Mouse (Mus musculus): ENCODE measurements around the gene Gramd1b. TPM values are rescaled to one million over a fixed set of nuclear protein-coding genes. Genes with fewer than 3 reads are reported as not detected.

The Gramd1b gene
- polyA plus RNA-seq, 1 experiment from 2014 or later: 19.9 TPM

- ATAC-seq (replicated peaks): peak; percentile 70
- WGBS: 14% methylated on average over 8 of the region's 8 CpGs
These were observed 172.7 kb downstream of the Gramd1b start for GRCm38 (mm10) chr9:40358408-40358896.

GRCm38 (mm10) chr9:40356768-40357446, 174.3 kb downstream of the Gramd1b start:
- peaks cover 10% of the 10 kb centered on the region for H3K4me1 ChIP-seq
- no peak for ATAC-seq (replicated peaks)
- WGBS: 94% methylated on average over 4 of the region's 4 CpGs
- H3K27ac ChIP-seq: no peak overlapping the region
- H3K9ac ChIP-seq: no peak overlapping the region
- H3K27me3 ChIP-seq (replicated peaks): no peaks in the 10 kb centered on the region
- no peak overlapping the region for H3K4me3 ChIP-seq
- no peak overlapping the region for H3K4me2 ChIP-seq
- no peaks in the 10 kb centered on the region for H3K9me3 ChIP-seq
- no peaks in the 10 kb centered on the region for H3K36me3 ChIP-seq (replicated peaks)

More at GRCm38 (mm10) chr9:40358408-40358896, 172.7 kb downstream of the Gramd1b start:
- Histone ChIP-seq H3K4me1 (peaks cover 10% of the 10 kb centered on the region), H3K27me3 (replicated peaks) (no peaks in the 10 kb centered on the region), H3K4me3 (no peak overlapping the region), H3K4me2 (no peak overlapping the region), H3K9me3 (no peaks in the 10 kb centered on the region), H3K9ac (no peak overlapping the region), H3K36me3 (replicated peaks) (no peaks in the 10 kb centered on the region), H3K27ac (no peak overlapping the region)

GRCm38 (mm10) chr9:40356368-40356767, 174.8 kb downstream of the Gramd1b start:
- no peak overlapping the region for H3K4me3 ChIP-seq
- H3K9ac ChIP-seq: no peak overlapping the region
- H3K4me2 ChIP-seq: no peak overlapping the region
- no peak for ATAC-seq (replicated peaks)
- no peaks in the 10 kb centered on the region for H3K27me3 ChIP-seq (replicated peaks)
- peaks cover 10% of the 10 kb centered on the region for H3K4me1 ChIP-seq
- WGBS: 91% methylated on average over 5 of the region's 5 CpGs
- H3K36me3 ChIP-seq (replicated peaks): no peaks in the 10 kb centered on the region
- H3K9me3 ChIP-seq: no peaks in the 10 kb centered on the region
- H3K27ac ChIP-seq: no peak overlapping the region

- no peak overlapping the region for H3K4me2 ChIP-seq
- H3K4me3 ChIP-seq: no peak overlapping the region
- ATAC-seq (replicated peaks): no peak
- peaks cover 10% of the 10 kb centered on the region for H3K4me1 ChIP-seq
- H3K27ac ChIP-seq: no peak overlapping the region
- no peaks in the 10 kb centered on the region for H3K36me3 ChIP-seq (replicated peaks)
- H3K9me3 ChIP-seq: no peaks in the 10 kb centered on the region
- H3K27me3 ChIP-seq (replicated peaks): no peaks in the 10 kb centered on the region
- H3K9ac ChIP-seq: no peak overlapping the region
- 94% methylated on average over 8 of the region's 8 CpGs for WGBS
These were observed 175.8 kb downstream of the Gramd1b start for GRCm38 (mm10) chr9:40355406-40355805.

- no peaks in the 10 kb centered on the region for H3K27me3 ChIP-seq (replicated peaks)
- H3K4me2 ChIP-seq: no peak overlapping the region
- peaks cover 6% of the 10 kb centered on the region for H3K4me1 ChIP-seq
- no peak for ATAC-seq (replicated peaks)
- no peaks in the 10 kb centered on the region for H3K36me3 ChIP-seq (replicated peaks)
- no peak overlapping the region for H3K27ac ChIP-seq
- H3K9ac ChIP-seq: no peak overlapping the region
- H3K9me3 ChIP-seq: no peaks in the 10 kb centered on the region
- WGBS: 77% methylated on average over 6 of the region's 6 CpGs
- H3K4me3 ChIP-seq: no peak overlapping the region
These were observed 177.6 kb downstream of the Gramd1b start for GRCm38 (mm10) chr9:40353596-40353995.

- no peak overlapping the region for H3K4me2 ChIP-seq
- no peaks in the 10 kb centered on the region for H3K9me3 ChIP-seq
- ATAC-seq (replicated peaks): no peak
- H3K4me1 ChIP-seq: peaks cover 9% of the 10 kb centered on the region
- no peak overlapping the region for H3K27ac ChIP-seq
- H3K9ac ChIP-seq: no peak overlapping the region
- 21% methylated on average over 7 of the region's 7 CpGs for WGBS
- H3K36me3 ChIP-seq (replicated peaks): no peaks in the 10 kb centered on the region
- no peaks in the 10 kb centered on the region for H3K27me3 ChIP-seq (replicated peaks)
- no peak overlapping the region for H3K4me3 ChIP-seq
These were observed 180.5 kb downstream of the Gramd1b start for GRCm38 (mm10) chr9:40350640-40351039.

GRCm38 (mm10) chr9:40350052-40350451, 181.1 kb downstream of the Gramd1b start:
- Histone ChIP-seq H3K27ac (no peak overlapping the region), H3K27me3 (replicated peaks) (no peaks in the 10 kb centered on the region), H3K36me3 (replicated peaks) (no peaks in the 10 kb centered on the region), H3K4me3 (no peak overlapping the region), H3K4me2 (no peak overlapping the region), H3K9ac (no peak overlapping the region), H3K9me3 (no peaks in the 10 kb centered on the region), H3K4me1 (peaks cover 15% of the 10 kb centered on the region)
- 18% methylated on average over 2 of the region's 2 CpGs for WGBS
- no peak for ATAC-seq (replicated peaks)

- Histone ChIP-seq H3K4me3 (no peak overlapping the region), H3K4me1 (peaks cover 20% of the 10 kb centered on the region), H3K4me2 (no peak overlapping the region), H3K36me3 (replicated peaks) (no peaks in the 10 kb centered on the region), H3K27ac (no peak overlapping the region), H3K27me3 (replicated peaks) (no peaks in the 10 kb centered on the region), H3K9ac (no peak overlapping the region), H3K9me3 (no peaks in the 10 kb centered on the region)
- ATAC-seq (replicated peaks): no peak
- WGBS: 73% methylated on average over 4 of the region's 4 CpGs
These were observed 181.6 kb downstream of the Gramd1b start for GRCm38 (mm10) chr9:40349554-40349953.

GRCm38 (mm10) chr9:40348714-40349233, 182.4 kb downstream of the Gramd1b start:
- Histone ChIP-seq H3K36me3 (replicated peaks) (no peaks in the 10 kb centered on the region), H3K27me3 (replicated peaks) (no peaks in the 10 kb centered on the region), H3K4me1 (peaks cover 28% of the 10 kb centered on the region), H3K9me3 (no peaks in the 10 kb centered on the region), H3K4me3 (no peak overlapping the region), H3K4me2 (no peak overlapping the region), H3K9ac (no peak overlapping the region), H3K27ac (no peak overlapping the region)
- WGBS: 95% methylated on average over 8 of the region's 8 CpGs
- no peak for ATAC-seq (replicated peaks)

GRCm38 (mm10) chr9:40346232-40346984, 184.8 kb downstream of the Gramd1b start:
- Histone ChIP-seq H3K27me3 (replicated peaks) (no peaks in the 10 kb centered on the region), H3K4me2 (peak overlapping the region; percentile 78)
- WGBS: 8% methylated on average over 16 of the region's 16 CpGs

GRCm38 (mm10) chr9:40345493-40346231, 185.5 kb downstream of the Gramd1b start:
- Histone ChIP-seq H3K4me2 (peak overlapping the region; percentile 78), H3K4me3 (peak overlapping the region; percentile 44), H3K9me3 (no peaks in the 10 kb centered on the region), H3K27me3 (replicated peaks) (no peaks in the 10 kb centered on the region), H3K4me1 (peaks cover 47% of the 10 kb centered on the region), H3K36me3 (replicated peaks) (no peaks in the 10 kb centered on the region), H3K9ac (peak overlapping the region; percentile 50), H3K27ac (peak overlapping the region; percentile 92)
- WGBS: 21% methylated on average over 13 of the region's 13 CpGs
- peak; percentile 78 for ATAC-seq (replicated peaks)

More at GRCm38 (mm10) chr9:40346232-40346984, 184.8 kb downstream of the Gramd1b start:
- peaks cover 42% of the 10 kb centered on the region for H3K4me1 ChIP-seq
- no peaks in the 10 kb centered on the region for H3K36me3 ChIP-seq (replicated peaks)
- peak overlapping the region; percentile 50 for H3K9ac ChIP-seq
- ATAC-seq (replicated peaks): peak; percentile 91
- H3K4me3 ChIP-seq: peak overlapping the region; percentile 44
- H3K27ac ChIP-seq: peak overlapping the region; percentile 92
- no peaks in the 10 kb centered on the region for H3K9me3 ChIP-seq

Data from midbrain, embryonic 15.5 days (tissue).